Mouse (Mus musculus): Measurements from ENCODE around the gene Pde9a. TPM values are rescaled to one million over a fixed set of nuclear protein-coding genes. Genes with fewer than 3 reads are reported as not detected.

Pde9a gene
- polyA plus RNA-seq, 1 experiment from 2014 or later: 23.5 TPM

GRCm38 (mm10) chr17:31519946-31520838, 134.2 kb downstream of the Pde9a start, which contains the start of the genes Wdr4 and Ndufv3:
Gene Wdr4, minus strand, starts transcription at chr17:31519980.
Gene Ndufv3, plus strand, starts transcription at chr17:31520115.
- Histone ChIP-seq H3K9me3 (ENCODE audit: control insufficient read depth, low read length) (no peaks in the 10 kb centered on the region), H3K27ac (ENCODE audit: low read depth, low read length) (no peak within 1 kb of the TSS), H3K4me1 (ENCODE audit: control insufficient read depth, insufficient read depth, low read length) (peaks cover 9% of the 10 kb centered on the region), H3K36me3 (ENCODE audit: control insufficient read depth, insufficient read depth, low read length) (no peaks in the 10 kb centered on the region), H3K9ac (ENCODE audit: low read length) (peak within 1 kb of the TSS; percentile 74), H3K4me3 (ENCODE audit: low read depth, low read length) (peak within 1 kb of the TSS; percentile 75), H3K27me3 (ENCODE audit: control insufficient read depth, insufficient read depth, low read length) (no peaks in the 10 kb centered on the region), H3K4me2 (peak within 1 kb of the TSS; percentile 87)
- WGBS: under 1% methylated on average over 45 of the region's 45 CpGs
- ATAC-seq (ENCODE audit: low FRiP score): peak; percentile 98
- DNase-seq (ENCODE audit: low spot score, missing footprints): peak; percentile 100

GRCm38 (mm10) chr17:31520895-31521294, 134.9 kb downstream of the Pde9a start:
- no peaks in the 10 kb centered on the region for H3K9me3 ChIP-seq (ENCODE audit: control insufficient read depth, low read length)
- no peaks in the 10 kb centered on the region for H3K27me3 ChIP-seq (ENCODE audit: control insufficient read depth, insufficient read depth, low read length)
- peaks cover 9% of the 10 kb centered on the region for H3K4me1 ChIP-seq (ENCODE audit: control insufficient read depth, insufficient read depth, low read length)
- DNase-seq (ENCODE audit: low spot score, missing footprints) (no peak), ATAC-seq (ENCODE audit: low FRiP score) (no peak)
- H3K9ac ChIP-seq (ENCODE audit: low read length): no peak overlapping the region
- peak overlapping the region; percentile 75 for H3K4me3 ChIP-seq (ENCODE audit: low read depth, low read length)
- H3K36me3 ChIP-seq (ENCODE audit: control insufficient read depth, insufficient read depth, low read length): no peaks in the 10 kb centered on the region
- peak overlapping the region; percentile 87 for H3K4me2 ChIP-seq
- no peak overlapping the region for H3K27ac ChIP-seq (ENCODE audit: low read depth, low read length)
- WGBS: 19% methylated on average over 3 of the region's 3 CpGs

- no peak for DNase-seq (ENCODE audit: low spot score, missing footprints)
Measured at GRCm38 (mm10) chr17:31521948-31522347, 135.9 kb downstream of the Pde9a start.

GRCm38 (mm10) chr17:31525114-31525513, 139.1 kb downstream of the Pde9a start:
- Histone ChIP-seq H3K9me3 (ENCODE audit: control insufficient read depth, low read length) (no peaks in the 10 kb centered on the region), H3K27me3 (ENCODE audit: control insufficient read depth, insufficient read depth, low read length) (no peaks in the 10 kb centered on the region), H3K36me3 (ENCODE audit: control insufficient read depth, insufficient read depth, low read length) (peaks cover 5% of the 10 kb centered on the region; the same call in 1 of the 2 replicates), H3K9ac (ENCODE audit: low read length) (no peak overlapping the region), H3K4me1 (ENCODE audit: control insufficient read depth, insufficient read depth, low read length) (peaks cover 7% of the 10 kb centered on the region), H3K4me3 (ENCODE audit: low read depth, low read length) (no peak overlapping the region), H3K4me2 (no peak overlapping the region), H3K27ac (ENCODE audit: low read depth, low read length) (no peak overlapping the region)
- ATAC-seq (ENCODE audit: low FRiP score): no peak
- DNase-seq (ENCODE audit: low spot score, missing footprints): no peak
- 95% methylated on average over 4 of the region's 4 CpGs for WGBS

More at GRCm38 (mm10) chr17:31521948-31522347, 135.9 kb downstream of the Pde9a start:
- no peaks in the 10 kb centered on the region for H3K27me3 ChIP-seq (ENCODE audit: control insufficient read depth, insufficient read depth, low read length)
- no peak overlapping the region for H3K4me3 ChIP-seq (ENCODE audit: low read depth, low read length)
- peaks cover 9% of the 10 kb centered on the region for H3K4me1 ChIP-seq (ENCODE audit: control insufficient read depth, insufficient read depth, low read length)
- H3K9ac ChIP-seq (ENCODE audit: low read length): no peak overlapping the region
- no peaks in the 10 kb centered on the region for H3K9me3 ChIP-seq (ENCODE audit: control insufficient read depth, low read length)
- 85% methylated on average over 6 of the region's 6 CpGs for WGBS
- H3K4me2 ChIP-seq: no peak overlapping the region
- H3K36me3 ChIP-seq (ENCODE audit: control insufficient read depth, insufficient read depth, low read length): no peaks in the 10 kb centered on the region
- ATAC-seq (ENCODE audit: low FRiP score): no peak
- no peak overlapping the region for H3K27ac ChIP-seq (ENCODE audit: low read depth, low read length)

- H3K4me2 ChIP-seq: no peak overlapping the region
- no peaks in the 10 kb centered on the region for H3K9me3 ChIP-seq (ENCODE audit: control insufficient read depth, low read length)
- no peak overlapping the region for H3K9ac ChIP-seq (ENCODE audit: low read length)
- DNase-seq (ENCODE audit: low spot score, missing footprints): no peak
- H3K27me3 ChIP-seq (ENCODE audit: control insufficient read depth, insufficient read depth, low read length): no peaks in the 10 kb centered on the region
- no peak overlapping the region for H3K4me3 ChIP-seq (ENCODE audit: low read depth, low read length)
- H3K27ac ChIP-seq (ENCODE audit: low read depth, low read length): no peak overlapping the region
- peaks cover 2% of the 10 kb centered on the region for H3K4me1 ChIP-seq (ENCODE audit: control insufficient read depth, insufficient read depth, low read length)
- WGBS: 98% methylated on average over 3 of the region's 3 CpGs
- ATAC-seq (ENCODE audit: low FRiP score): no peak
- H3K36me3 ChIP-seq (ENCODE audit: control insufficient read depth, insufficient read depth, low read length): peaks cover 5% of the 10 kb centered on the region; the same call in 1 of the 2 replicates
Measured at GRCm38 (mm10) chr17:31525816-31526215, 139.8 kb downstream of the Pde9a start.

Other genes with a start within 250 kb of the Pde9a start
- gene Tff2, start 241.9 kb upstream of the Pde9a start, polyA plus RNA-seq (2014; fragmentation: Nextera tagmentation; extraction: Ambion mirVana): not detected in 2 replicates
- not detected in 2 replicates for gene Tff1, start 220.9 kb upstream of the Pde9a start, polyA plus RNA-seq (2014; fragmentation: Nextera tagmentation; extraction: Ambion mirVana)
- gene Tmprss3, start 187.2 kb upstream of the Pde9a start, polyA plus RNA-seq (2014; fragmentation: Nextera tagmentation; extraction: Ambion mirVana): 0.10 and 0.16 TPM in 2 replicates
- 0.59 TPM in 1 of 2 replicates, not detected in the other for gene Ubash3a, start 178.3 kb upstream of the Pde9a start, polyA plus RNA-seq (2014; fragmentation: Nextera tagmentation; extraction: Ambion mirVana)
- 0.63 and 1.7 TPM in 2 replicates for gene Rsph1, start 108.8 kb upstream of the Pde9a start, polyA plus RNA-seq (2014; fragmentation: Nextera tagmentation; extraction: Ambion mirVana)
- gene Slc37a1, start 99.4 kb upstream of the Pde9a start, polyA plus RNA-seq (2014; fragmentation: Nextera tagmentation; extraction: Ambion mirVana): 5.8 and 6.6 TPM in 2 replicates
- gene Wdr4, start 133.8 kb downstream of the Pde9a start, polyA plus RNA-seq (2014; fragmentation: Nextera tagmentation; extraction: Ambion mirVana): 35.4 and 39.4 TPM in 2 replicates
- 239 and 249 TPM in 2 replicates for gene Ndufv3, start 133.9 kb downstream of the Pde9a start, polyA plus RNA-seq (2014; fragmentation: Nextera tagmentation; extraction: Ambion mirVana)
- 22.4 and 22.7 TPM in 2 replicates for gene Pknox1, start 178.5 kb downstream of the Pde9a start, polyA plus RNA-seq (2014; fragmentation: Nextera tagmentation; extraction: Ambion mirVana)

Measured in midbrain, embryonic 11.5 days (tissue).